9 mouse cellular contexts compared by ENCODE assay signal in the genomic region with DNA sequence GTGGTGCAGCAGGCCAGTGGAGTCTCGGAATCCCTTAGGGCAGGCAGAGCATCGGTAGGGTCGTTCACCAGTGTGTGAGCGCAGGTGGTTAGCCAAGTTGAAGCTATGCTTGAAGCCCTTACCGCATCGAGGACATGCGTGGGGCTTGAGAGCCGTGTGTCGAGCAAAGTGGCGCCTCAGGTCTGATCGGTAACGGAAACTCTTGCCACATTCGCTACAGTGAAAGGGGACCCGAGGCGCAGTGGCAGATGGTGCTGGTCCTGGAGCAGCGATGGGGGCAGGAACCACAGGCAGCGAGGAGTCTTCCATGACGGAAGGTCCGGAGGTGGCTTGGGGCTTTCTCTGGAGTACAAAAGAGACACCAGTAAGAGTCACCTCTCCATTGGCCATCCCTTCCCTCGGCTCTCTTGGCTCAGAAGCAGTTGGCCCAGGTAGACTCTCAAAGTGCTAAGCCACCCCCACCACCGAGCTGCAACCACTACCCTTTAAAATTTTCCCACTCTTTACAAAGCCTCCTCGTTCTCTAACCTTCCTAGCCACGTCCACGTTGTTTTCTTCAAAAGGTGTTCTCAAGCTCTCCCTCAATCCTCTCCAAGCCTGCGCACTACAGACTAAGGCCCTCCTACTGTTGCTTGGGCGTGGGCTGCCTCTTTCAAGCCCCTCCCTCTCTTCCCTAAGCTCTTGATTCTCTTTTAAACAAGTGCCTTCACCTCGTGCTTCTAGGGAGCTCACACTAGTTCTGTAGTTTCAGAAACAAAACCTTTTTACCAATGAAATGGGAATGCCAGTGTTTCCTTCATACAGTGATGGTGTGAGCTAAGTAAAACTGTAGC. TPM values are rescaled to one million over a fixed set of nuclear protein-coding genes. Genes with fewer than 3 reads are reported as not detected.
DNase-seq lines count a peak whose midpoint lies in the region; ATAC-seq and TF ChIP-seq lines count a peak whose summit lies in the region.
"Had no signal": no experiment of that assay in that cellular context is flagged by ENCODE, and none has a peak within 500 bp of the region (broad histone marks: within the 10 kb centered on the region; RNA-seq: fewer than 3 reads in every experiment).

No protein-coding gene starts in this region.

- H3K4me2 ChIP-seq in hindbrain, embryonic 16.5 days (ENCODE audit: low read length), result no peak overlapping the region
- H3K4me2 ChIP-seq in liver, embryonic 14.5 days (ENCODE audit: low read depth), result peak overlapping the region; percentile 82

- no peak for TF ChIP-seq CTCF in ES-Bruce4 (IDR thresholded peaks at IDR 0.05; ENCODE audit: low read depth, low read length)
- TF ChIP-seq CTCF in bone marrow macrophage, adult 2 months (IDR thresholded peaks at IDR 0.05; ENCODE audit: low read depth, low read length), result no peak
- TF ChIP-seq CTCF in liver, embryonic 14.5 days (IDR thresholded peaks at IDR 0.05; ENCODE audit: low read depth), result no peak

- peaks cover 14% of the 10 kb centered on the region; the same call in 1 of the 2 replicates for H3K9me3 ChIP-seq in hindbrain, embryonic 10.5 days
- no peaks in the 10 kb centered on the region for H3K9me3 ChIP-seq in hindbrain, embryonic 16.5 days (ENCODE audit: control insufficient read depth, low read length)
- H3K9me3 ChIP-seq in ES-Bruce4 (replicated peaks; ENCODE audit: control insufficient read depth, insufficient read depth, low read length, poor library complexity, severe bottlenecking), result no peaks in the 10 kb centered on the region
- H3K9me3 ChIP-seq in liver, embryonic 14.5 days (ENCODE audit: control insufficient read depth, low read length), result no peaks in the 10 kb centered on the region; the same call in 1 of the 2 replicates

- WGBS in hindbrain, embryonic 10.5 days, result 92% methylated on average over 27 of the region's 27 CpGs
- 92% methylated on average over 27 of the region's 27 CpGs for WGBS in hindbrain, embryonic 16.5 days
- 80% methylated on average over 27 of the region's 27 CpGs for WGBS in liver, embryonic 14.5 days (ENCODE audit: insufficient replicate concordance)

- DNase-seq in hindbrain, embryonic 10.5 days (ENCODE audit: low spot score), result no peak
- no peak for DNase-seq in liver, embryonic 14.5 days (ENCODE audit: low read depth in 3 of 3, low spot score in 3 of 3)
- DNase-seq in B cell, adult 2 months, result no peak
- no peak for DNase-seq in layer of hippocampus, adult 9-11 months

- H3K4me1 ChIP-seq in hindbrain, embryonic 10.5 days (replicated peaks), result peaks cover 17% of the 10 kb centered on the region
- peaks cover 8% of the 10 kb centered on the region for H3K4me1 ChIP-seq in hindbrain, embryonic 16.5 days (ENCODE audit: control insufficient read depth, insufficient read depth, low read depth, low read length)
- peaks cover 6% of the 10 kb centered on the region for H3K4me1 ChIP-seq in ES-Bruce4 (ENCODE audit: control insufficient read depth, insufficient read depth, low read length)
- H3K4me1 ChIP-seq in bone marrow macrophage, adult 2 months (ENCODE audit: control insufficient read depth, insufficient read depth, low read length), result peaks cover 11% of the 10 kb centered on the region
- peaks cover 8 to 12% of the 10 kb centered on the region in 2 experiments for H3K4me1 ChIP-seq in liver, embryonic 14.5 days (replicated peaks; ENCODE audit: control insufficient read depth in 2 of 2, insufficient read depth in 2 of 2, low read length in 1 of 2)

- ATAC-seq in hindbrain, embryonic 16.5 days, result no peak
- ATAC-seq in liver, embryonic 14.5 days (ENCODE audit: insufficient read depth), result no peak
- ATAC-seq: Patski had no signal

- no peak overlapping the region for H3K27ac ChIP-seq in hindbrain, embryonic 10.5 days
- H3K27ac ChIP-seq in hindbrain, embryonic 16.5 days (ENCODE audit: low read depth, low read length), result no peak overlapping the region
- peak overlapping the region; percentile 93 for H3K27ac ChIP-seq in ES-Bruce4 (ENCODE audit: insufficient read depth, low read length)
- 0 out of 2 replicates have a peak overlapping the region, but pooled peaks have one; percentile 4 for H3K27ac ChIP-seq in bone marrow macrophage, adult 2 months (ENCODE audit: insufficient read depth, low read depth, low read length)
- peak overlapping the region; percentile 6; the same call in 1 of the 2 replicates for H3K27ac ChIP-seq in liver, embryonic 14.5 days

- no peak overlapping the region for H3K9ac ChIP-seq in hindbrain, embryonic 16.5 days (ENCODE audit: low read depth, low read length)
- peak overlapping the region; percentile 91 for H3K9ac ChIP-seq in ES-Bruce4 (ENCODE audit: low read depth, poor library complexity, severe bottlenecking)
- no peak overlapping the region for H3K9ac ChIP-seq in liver, embryonic 14.5 days (replicated peaks)

- no peaks in the 10 kb centered on the region for H3K27me3 ChIP-seq in hindbrain, embryonic 10.5 days (ENCODE audit: insufficient read depth, poor library complexity, severe bottlenecking)
- H3K27me3 ChIP-seq in hindbrain, embryonic 16.5 days (replicated peaks; ENCODE audit: control insufficient read depth, insufficient read depth, low read length), result no peaks in the 10 kb centered on the region
- no peaks in the 10 kb centered on the region for H3K27me3 ChIP-seq in ES-Bruce4 (ENCODE audit: control insufficient read depth, insufficient read depth, low read length, poor library complexity, severe bottlenecking)
- H3K27me3 ChIP-seq in liver, embryonic 14.5 days (ENCODE audit: control insufficient read depth, insufficient read depth, low read length), result no peaks in the 10 kb centered on the region
- H3K27me3 ChIP-seq: Patski had no signal

- no peak for TF ChIP-seq EP300 in ES-Bruce4 (IDR thresholded peaks at IDR 0.05; ENCODE audit: insufficient read depth, low read depth, low read length)
- TF ChIP-seq EP300 in liver, embryonic 14.5 days (IDR thresholded peaks at IDR 0.05; ENCODE audit: low read depth), result no peak

- peak; percentile 59 for TF ChIP-seq POLR2A in ES-Bruce4 (IDR thresholded peaks at IDR 0.05; ENCODE audit: insufficient read depth, low read length)
- TF ChIP-seq POLR2A in bone marrow macrophage, adult 2 months (IDR thresholded peaks at IDR 0.05; ENCODE audit: borderline replicate concordance, low read depth, low read length), result no peak

- H3K36me3 ChIP-seq in hindbrain, embryonic 10.5 days, result peaks cover 63% of the 10 kb centered on the region
- H3K36me3 ChIP-seq in hindbrain, embryonic 16.5 days (ENCODE audit: control insufficient read depth, insufficient read depth, low read length), result peaks cover 40% of the 10 kb centered on the region
- H3K36me3 ChIP-seq in ES-Bruce4 (ENCODE audit: control insufficient read depth, insufficient read depth, low read length, poor library complexity, severe bottlenecking), result peaks cover 25% of the 10 kb centered on the region
- H3K36me3 ChIP-seq in liver, embryonic 14.5 days (replicated peaks; ENCODE audit: control insufficient read depth, insufficient read depth, low read depth), result peaks cover 52% of the 10 kb centered on the region

- H3K4me3 ChIP-seq in hindbrain, embryonic 10.5 days, result peak overlapping the region; percentile 65
- H3K4me3 ChIP-seq in hindbrain, embryonic 16.5 days (ENCODE audit: low read length), result no peak overlapping the region
- peak overlapping the region; percentile 63 for H3K4me3 ChIP-seq in ES-Bruce4 (ENCODE audit: low read depth, low read length)
- H3K4me3 ChIP-seq in bone marrow macrophage, adult 2 months (ENCODE audit: insufficient read depth, low read length), result no peak overlapping the region
- H3K4me3 ChIP-seq in liver, embryonic 14.5 days (ENCODE audit: insufficient read depth in 1 of 2, low read depth in 2 of 2, low read length in 2 of 2), result peak overlapping the region; percentile 10 to 16; a peak in 2 of 4 replicates

RNA-seq across cellular contexts. Expression of a gene that starts 1.3 kb away (rescaled TPM):
- 9.7 and 9.9 TPM in 2 replicates for polyA plus RNA-seq in hindbrain, embryonic 10.5 days (2016; fragmentation: Nextera tagmentation; extraction: Ambion mirVana)
- 8.0 and 9.3 TPM in 2 replicates for polyA plus RNA-seq in hindbrain, embryonic 16.5 days (2015; fragmentation: Nextera tagmentation; extraction: Ambion mirVana)
- 2.5 and 4.7 TPM in 2 replicates for polyA plus RNA-seq in ES-Bruce4 (2011; ENCODE audit: insufficient read depth, insufficient read length, low read depth, missing spikeins)
- polyA plus RNA-seq in bone marrow macrophage, adult 2 months (2012; ENCODE audit: insufficient read depth, insufficient read length, missing spikeins), result 32.9 and 36.4 TPM in 2 replicates
- 9.1 and 9.5 TPM in 2 replicates for polyA plus RNA-seq in liver, embryonic 14.5 days (2012; rRNA removed)
- polyA plus RNA-seq in liver, embryonic 14.5 days (2014; fragmentation: Nextera tagmentation; extraction: Ambion mirVana), result 8.9 TPM in 2 replicates

RNA-seq across cellular contexts. Expression of a gene that starts 1.6 kb away (rescaled TPM):
- polyA plus RNA-seq in hindbrain, embryonic 10.5 days (2016; fragmentation: Nextera tagmentation; extraction: Ambion mirVana), result 55.2 and 65.1 TPM in 2 replicates
- 28.8 and 34.4 TPM in 2 replicates for polyA plus RNA-seq in hindbrain, embryonic 16.5 days (2015; fragmentation: Nextera tagmentation; extraction: Ambion mirVana)
- 43.2 and 57.0 TPM in 2 replicates for polyA plus RNA-seq in ES-Bruce4 (2011; ENCODE audit: insufficient read depth, insufficient read length, low read depth, missing spikeins)
- 20.5 and 23.6 TPM in 2 replicates for polyA plus RNA-seq in bone marrow macrophage, adult 2 months (2012; ENCODE audit: insufficient read depth, insufficient read length, missing spikeins)
- polyA plus RNA-seq in liver, embryonic 14.5 days (2012; rRNA removed), result 12.1 and 14.1 TPM in 2 replicates
- 10.7 and 13.2 TPM in 2 replicates for polyA plus RNA-seq in liver, embryonic 14.5 days (2014; fragmentation: Nextera tagmentation; extraction: Ambion mirVana)

RNA-seq across cellular contexts. Expression of a gene that starts 2.4 kb away (rescaled TPM):
- polyA plus RNA-seq in hindbrain, embryonic 10.5 days (2016; fragmentation: Nextera tagmentation; extraction: Ambion mirVana), result 0.46 TPM in 1 of 2 replicates, not detected in the other
- 0.18 and 1.2 TPM in 2 replicates for polyA plus RNA-seq in hindbrain, embryonic 16.5 days (2015; fragmentation: Nextera tagmentation; extraction: Ambion mirVana)
- not detected in 2 replicates for polyA plus RNA-seq in ES-Bruce4 (2011; ENCODE audit: insufficient read depth, insufficient read length, low read depth, missing spikeins)
- not detected in 2 replicates for polyA plus RNA-seq in bone marrow macrophage, adult 2 months (2012; ENCODE audit: insufficient read depth, insufficient read length, missing spikeins)
- 0.03 and 0.10 TPM in 2 replicates for polyA plus RNA-seq in liver, embryonic 14.5 days (2012; rRNA removed)
- polyA plus RNA-seq in liver, embryonic 14.5 days (2014; fragmentation: Nextera tagmentation; extraction: Ambion mirVana), result 1.6 and 1.9 TPM in 2 replicates
- polyA plus RNA-seq: large intestine, adult 2 months had no signal

RNA-seq across cellular contexts. Expression of a gene that starts 7.3 kb away (rescaled TPM):
- 6.5 and 9.0 TPM in 2 replicates for polyA plus RNA-seq in hindbrain, embryonic 10.5 days (2016; fragmentation: Nextera tagmentation; extraction: Ambion mirVana)
- polyA plus RNA-seq in hindbrain, embryonic 16.5 days (2015; fragmentation: Nextera tagmentation; extraction: Ambion mirVana), result 5.8 and 6.9 TPM in 2 replicates
- 23.0 and 24.7 TPM in 2 replicates for polyA plus RNA-seq in ES-Bruce4 (2011; ENCODE audit: insufficient read depth, insufficient read length, low read depth, missing spikeins)
- polyA plus RNA-seq in bone marrow macrophage, adult 2 months (2012; ENCODE audit: insufficient read depth, insufficient read length, missing spikeins), result 19.8 and 30.1 TPM in 2 replicates
- polyA plus RNA-seq in liver, embryonic 14.5 days (2012; rRNA removed), result 6.4 and 7.6 TPM in 2 replicates
- polyA plus RNA-seq in liver, embryonic 14.5 days (2014; fragmentation: Nextera tagmentation; extraction: Ambion mirVana), result 0.98 and 1.0 TPM in 2 replicates

RNA-seq across cellular contexts. Expression of a gene that starts 7.5 kb away (rescaled TPM):
- polyA plus RNA-seq in hindbrain, embryonic 10.5 days (2016; fragmentation: Nextera tagmentation; extraction: Ambion mirVana), result 5.4 and 7.9 TPM in 2 replicates
- polyA plus RNA-seq in hindbrain, embryonic 16.5 days (2015; fragmentation: Nextera tagmentation; extraction: Ambion mirVana), result 67.3 and 74.5 TPM in 2 replicates
- polyA plus RNA-seq in ES-Bruce4 (2011; ENCODE audit: insufficient read depth, insufficient read length, low read depth, missing spikeins), result 5.6 and 5.7 TPM in 2 replicates
- 0.43 and 0.61 TPM in 2 replicates for polyA plus RNA-seq in bone marrow macrophage, adult 2 months (2012; ENCODE audit: insufficient read depth, insufficient read length, missing spikeins)
- polyA plus RNA-seq in liver, embryonic 14.5 days (2012; rRNA removed), result 0.49 and 0.64 TPM in 2 replicates
- 0.24 and 0.35 TPM in 2 replicates for polyA plus RNA-seq in liver, embryonic 14.5 days (2014; fragmentation: Nextera tagmentation; extraction: Ambion mirVana)

Comparison
In these comparisons a context has a peak if more than half of its experiments do, and no peak if none do; other contexts are left out.
1. H3K4me3 ChIP-seq: peak in hindbrain, embryonic 10.5 days (single experiment), ES-Bruce4 (single experiment) and liver, embryonic 14.5 days (2 of 2); none in hindbrain, embryonic 16.5 days (single experiment) and bone marrow macrophage, adult 2 months (single experiment).
2. H3K27ac ChIP-seq: peak in ES-Bruce4 (single experiment), bone marrow macrophage, adult 2 months (single experiment) and liver, embryonic 14.5 days (single experiment); none in hindbrain, embryonic 10.5 days (single experiment) and hindbrain, embryonic 16.5 days (single experiment).